Mouse (Mus musculus) MEL (cell line): ENCODE measurements around the gene Cdc34. TPM values are rescaled to one million over a fixed set of nuclear protein-coding genes. Genes with fewer than 3 reads are reported as not detected.
A peak's percentile ranks its signal among the peaks of the same experiment; 100 is the strongest.

ENCODE experiments used
- DNase-seq: peaks from one replicate; pipeline ENCODE4 v3.0.0; 2011; ENCODE audit warnings: low read depth, low spot score
- H3K27ac ChIP-seq: 2 replicates; pipeline ENCODE4 v1.5.1; 2012; ENCODE audit warnings: low read depth, mild to moderate bottlenecking, control low read depth, low read length, moderate library complexity; ENCODE audit not compliant: control insufficient read depth
- H3K27me3 ChIP-seq, 2 experiments: fragments of 150-350 bp in 1 of 2; sonication (generic) in 1 of 2; 2 replicates each; pipeline ENCODE4 v1.6.1; 2012; ENCODE audit warnings: low read length in 2 of 2, mild to moderate bottlenecking in 2 of 2, improper control_type of control experiment in 1 of 2, moderate library complexity in 1 of 2; ENCODE audit not compliant: insufficient read depth in 2 of 2, control insufficient read depth in 1 of 2
- H3K36me3 ChIP-seq, 2 experiments: 2 replicates each; pipeline ENCODE4 v1.6.1; 2012 to 2014; ENCODE audit warnings: low read length in 2 of 2, improper control_type of control experiment in 1 of 2, inconsistent platforms in 1 of 2, mild to moderate bottlenecking in 1 of 2; ENCODE audit not compliant: insufficient read depth in 2 of 2, control insufficient read depth in 1 of 2
- H3K4me1 ChIP-seq, 2 experiments: fragments of 150-350 bp in 1 of 2; sonication (generic) in 1 of 2; 2 replicates each; pipeline ENCODE4 v1.6.1; 2012; ENCODE audit warnings: low read length in 2 of 2, improper control_type of control experiment in 1 of 2, mild to moderate bottlenecking in 1 of 2; ENCODE audit not compliant: insufficient read depth in 2 of 2, control insufficient read depth in 1 of 2
- H3K4me3 ChIP-seq, 2 experiments: fragments of 150-350 bp in 1 of 2; sonication (generic) in 1 of 2; 2 replicates each; pipeline ENCODE4 v1.5.1; 2012; ENCODE audit warnings: low read depth in 2 of 2, low read length in 2 of 2, mild to moderate bottlenecking in 2 of 2, moderate library complexity in 2 of 2, control low read depth in 1 of 2, improper control_type of control experiment in 1 of 2; ENCODE audit not compliant: control insufficient read depth in 1 of 2, insufficient read depth in 1 of 2
- H3K79me2 ChIP-seq: 2 replicates; pipeline ENCODE4 v1.6.1; 2012; ENCODE audit warnings: mild to moderate bottlenecking, low read length, moderate library complexity; ENCODE audit not compliant: control insufficient read depth, poor library complexity, insufficient read depth
- H3K9ac ChIP-seq: 2 replicates; pipeline ENCODE4 v1.6.1; 2012; ENCODE audit warnings: low read depth, mild to moderate bottlenecking, control low read depth, low read length, moderate library complexity; ENCODE audit not compliant: control insufficient read depth, poor library complexity, severe bottlenecking
- H3K9me3 ChIP-seq: fragments of 150-350 bp; sonication (generic); replicated peaks from 2 replicates; pipeline ENCODE4 v1.6.1; 2012; ENCODE audit warnings: mild to moderate bottlenecking, low read length, improper control_type of control experiment, moderate library complexity; ENCODE audit not compliant: insufficient read depth
- CHD1 ChIP-seq: IDR thresholded peaks from 2 replicates; pipeline ENCODE4 v1.6.1; 2012; ENCODE audit warnings: low read depth, mild to moderate bottlenecking, inconsistent platforms, low read length, improper control_type of control experiment
- GATA1 ChIP-seq: IDR thresholded peaks from 2 replicates; pipeline ENCODE4 v1.6.1; 2011; ENCODE audit warnings: low read depth, low read length, improper control_type of control experiment
- JUND ChIP-seq: IDR thresholded peaks from 2 replicates; pipeline ENCODE4 v1.6.1; 2011; ENCODE audit warnings: low read depth, mild to moderate bottlenecking, improper control_type of control experiment, low read length
- KAT2A ChIP-seq: conservative IDR thresholded peaks from 2 replicates; pipeline ENCODE4 v1.6.1; 2012; ENCODE audit warnings: low read depth, low read length, improper control_type of control experiment, inconsistent platforms
- MEF2A ChIP-seq: IDR thresholded peaks from 2 replicates; pipeline ENCODE4 v1.6.1; 2014; ENCODE audit warnings: low read depth, mild to moderate bottlenecking, inconsistent platforms, low read length, improper control_type of control experiment; ENCODE audit not compliant: poor library complexity, insufficient replicate concordance, severe bottlenecking; ENCODE audit errors: extremely low read depth
- MXI1 ChIP-seq: IDR thresholded peaks from 2 replicates; pipeline ENCODE4 v1.6.1; 2011; ENCODE audit warnings: mild to moderate bottlenecking, low read depth, low read length, improper control_type of control experiment
- NELFE ChIP-seq: IDR thresholded peaks from 2 replicates; pipeline ENCODE4 v1.6.1; 2011; ENCODE audit warnings: low read depth, low read length, improper control_type of control experiment
- POLR2AphosphoS5 ChIP-seq: IDR thresholded peaks from 2 replicates; pipeline ENCODE4 v1.6.1; 2012; ENCODE audit warnings: low read depth, borderline replicate concordance, mild to moderate bottlenecking, inconsistent platforms, low read length, moderate library complexity, mixed read lengths
- RAD21 ChIP-seq: IDR thresholded peaks from 2 replicates; pipeline ENCODE4 v1.6.1; 2011; ENCODE audit warnings: mild to moderate bottlenecking, low read depth, low read length, improper control_type of control experiment
- SIN3A ChIP-seq: IDR thresholded peaks from 2 replicates; pipeline ENCODE4 v1.6.1; 2012; ENCODE audit warnings: low read length, improper control_type of control experiment, inconsistent platforms
- SMC3 ChIP-seq: IDR thresholded peaks from 2 replicates; pipeline ENCODE4 v1.6.1; 2011; ENCODE audit warnings: low read depth, low read length, improper control_type of control experiment
- TBP ChIP-seq: IDR thresholded peaks from 2 replicates; pipeline ENCODE4 v1.8.0; 2011; ENCODE audit warnings: low read depth, low read length, improper control_type of control experiment
- UBTF ChIP-seq: IDR thresholded peaks from 2 replicates; pipeline ENCODE4 v1.6.1; 2012; ENCODE audit warnings: low read depth, mild to moderate bottlenecking, inconsistent platforms, low read length, improper control_type of control experiment, moderate library complexity, borderline replicate concordance; ENCODE audit not compliant: insufficient read depth
- USF1 ChIP-seq: IDR thresholded peaks from 2 replicates; pipeline ENCODE4 v1.6.1; 2014; ENCODE audit warnings: low read depth, mild to moderate bottlenecking, inconsistent platforms, low read length, improper control_type of control experiment, moderate library complexity
- ZMIZ1 ChIP-seq: IDR thresholded peaks from 2 replicates; pipeline ENCODE4 v1.6.1; 2012; ENCODE audit warnings: low read depth, mild to moderate bottlenecking, inconsistent platforms, low read length, improper control_type of control experiment, moderate library complexity
- polyA plus RNA-seq, 2 experiments: library from polyadenylated mRNA; stranded (reverse) in 1 of 2; unstranded in 1 of 2; fragments of >175 nt in 1 of 2; fragments of >200 nt in 1 of 2; gene quantifications; 2 replicates each; pipeline versions ENCODE4 v1.2.1 to v1.2.4; 2012; ENCODE audit warnings: low replicate concordance in 2 of 2, low read depth in 1 of 2; ENCODE audit not compliant: insufficient read length in 2 of 2, insufficient read depth in 1 of 2, missing spikeins in 1 of 2
- total RNA-seq: library from RNA; depleted of rRNA; stranded (reverse); fragments of 300-350 nt; gene quantifications from 2 replicates; pipeline ENCODE4 v1.2.3, GENCODE M21; 2012

Gene Cdc34
- total and polyA plus RNA-seq, 3 experiments, result 318 to 422 (median 417) TPM

DNA sequence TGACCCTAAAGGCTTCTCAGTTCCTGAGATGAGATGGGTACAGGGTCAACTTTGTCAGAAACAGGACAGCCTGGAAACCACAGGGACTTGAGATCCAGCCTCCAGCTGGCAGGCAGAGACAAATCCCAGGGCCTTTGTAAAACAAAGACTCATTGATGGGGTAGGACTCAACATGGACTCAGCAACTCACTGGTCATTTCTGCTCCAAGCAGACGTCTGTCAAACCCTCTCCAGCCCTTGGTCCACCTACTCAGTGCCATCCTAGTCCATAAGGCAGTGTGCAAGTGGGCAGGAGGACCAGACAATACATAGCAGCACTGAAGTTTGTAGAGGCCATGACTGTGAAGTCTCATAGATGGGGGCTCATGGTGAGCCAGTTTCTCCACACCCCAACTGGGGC lies 31.2 kb downstream of the Cdc34 start:
- Histone ChIP-seq H3K79me2 (peaks cover 4% of the 10 kb centered on the region), H3K27ac (no peak overlapping the region), H3K4me1 (peaks cover 0 to 9% of the 10 kb centered on the region in 2 experiments; a peak in 2 of 4 replicates)

GRCm38 (mm10) chr10:79714996-79715395 lies 33.0 kb downstream of the Cdc34 start:
- H3K4me3 ChIP-seq, result no peak overlapping the region
- no peaks in the 10 kb centered on the region; a peak in 1 of 4 replicates for H3K27me3 ChIP-seq
- DNase-seq, result no peak
- H3K79me2 ChIP-seq, result no peaks in the 10 kb centered on the region
- H3K4me1 ChIP-seq, result peaks cover 0 to 9% of the 10 kb centered on the region in 2 experiments; a peak in 2 of 4 replicates
- H3K9me3 ChIP-seq, result no peaks in the 10 kb centered on the region
- no peak overlapping the region for H3K9ac ChIP-seq
- H3K36me3 ChIP-seq, result peaks cover 0 to 6% of the 10 kb centered on the region in 2 experiments; a peak in 2 of 4 replicates
- H3K27ac ChIP-seq, result no peak overlapping the region
- TF ChIP-seq RAD21 (no peak), SIN3A (no peak), POLR2AphosphoS5 (no peak), MXI1 (no peak), CHD1 (no peak), MEF2A (no peak), TBP (no peak), JUND (no peak), GATA1 (no peak), ZMIZ1 (no peak), SMC3 (no peak)

More for the DNA sequence above, 31.2 kb downstream of the Cdc34 start:
- peak; percentile 51 for DNase-seq
- H3K4me3 ChIP-seq, result no peak overlapping the region
- peaks cover 0 to 6% of the 10 kb centered on the region in 2 experiments; a peak in 2 of 4 replicates for H3K36me3 ChIP-seq
- H3K9ac ChIP-seq, result no peak overlapping the region
- no peaks in the 10 kb centered on the region for H3K27me3 ChIP-seq
- no peaks in the 10 kb centered on the region for H3K9me3 ChIP-seq
- TF ChIP-seq ZMIZ1 (no peak; the same call in 1 of the 2 replicates), USF1 (no peak), MEF2A (no peak), MXI1 (no peak), KAT2A (no peak), NELFE (peak; percentile 37; the same call in 1 of the 2 replicates), UBTF (no peak)
